Mouse (Mus musculus) gastrocnemius, postnatal 25 days (tissue): ENCODE measurements at regions not wholly inside any gene's neighbourhood (a gene's known extent, or its start where the extent isn't known, plus 50 kb on each side); places are given as distances from the start of the nearest gene placed in this dataset.

Experiments
- DNase-seq: peaks from one replicate; pipeline ENCODE4 v3.0.0; 2022

DNA sequence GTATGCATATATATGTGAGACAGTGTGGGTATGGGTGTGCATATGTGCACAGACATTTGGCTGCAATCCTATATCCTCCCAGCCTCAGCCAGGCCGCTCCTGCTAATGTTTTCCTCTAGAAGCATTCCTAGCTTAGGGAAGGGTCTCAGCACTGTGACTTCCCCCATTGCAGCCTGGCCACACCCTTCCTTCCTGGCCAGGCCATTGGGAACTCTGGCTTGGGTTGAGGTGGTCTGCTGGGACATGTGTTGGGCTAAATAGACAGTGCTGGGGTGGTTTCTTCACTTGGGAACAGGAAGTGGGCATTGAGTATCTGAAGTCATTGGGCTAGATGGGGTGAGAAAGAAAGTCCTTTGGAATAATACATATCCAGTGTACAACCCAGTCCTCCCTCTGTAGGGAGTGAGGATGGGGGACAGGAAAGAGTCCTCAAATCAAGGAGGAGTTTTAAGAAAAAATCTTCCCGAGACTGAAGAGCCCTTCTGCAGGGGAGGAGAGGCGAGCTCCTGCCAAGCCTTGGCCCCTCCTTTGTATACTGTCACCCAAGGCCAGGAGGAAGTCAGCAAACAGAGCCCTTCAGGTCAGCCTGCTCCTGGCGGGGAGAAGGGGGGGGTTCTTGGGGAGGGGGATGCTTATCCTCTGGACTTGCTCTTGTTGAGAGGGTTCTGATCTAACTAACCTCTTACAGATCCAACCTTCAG is 116.0 kb upstream of the Zmiz1 start:
- no peak for DNase-seq

- DNase-seq = no peak
Observed at GRCm38 (mm10) chr14:25345995-25346394, 113.0 kb upstream of the Zmiz1 start.

GRCm38 (mm10) chr14:25346813-25347610 is 112.0 kb upstream of the Zmiz1 start:
- DNase-seq = no peak

DNA sequence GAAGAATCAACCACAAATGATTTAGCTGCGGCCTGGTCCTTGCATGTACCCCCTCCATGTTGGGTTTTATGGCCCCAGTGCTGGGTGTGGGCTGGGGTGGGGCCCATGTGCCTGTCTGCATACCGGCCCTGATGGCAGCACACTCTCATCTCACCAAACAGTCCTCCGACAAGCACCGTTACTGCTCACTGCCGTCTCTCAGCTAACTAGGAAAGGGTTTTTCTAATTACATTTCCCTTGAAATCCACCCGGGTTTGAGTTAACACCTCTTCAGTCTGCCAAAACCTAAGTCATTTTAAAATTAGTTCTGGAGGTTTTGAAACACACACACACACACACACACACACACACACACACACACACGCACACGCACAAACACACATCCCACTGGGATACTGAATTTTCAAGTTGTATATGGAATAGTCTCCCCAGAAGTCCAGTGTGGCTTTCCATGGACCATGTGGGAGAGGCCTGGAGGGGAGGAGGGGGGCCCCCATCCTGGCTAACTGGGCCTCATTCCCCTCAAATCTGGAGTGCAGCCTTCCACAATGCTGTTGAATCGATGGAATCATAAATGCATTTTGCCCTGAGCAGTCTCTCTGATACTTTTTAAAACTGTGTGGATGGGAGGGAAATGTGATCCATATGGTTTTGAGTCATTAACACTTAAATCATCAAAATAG is 108.6 kb upstream of the Zmiz1 start:
- DNase-seq = no peak

- DNase-seq = peak; percentile 85
Observed at GRCm38 (mm10) chr14:25353804-25354203, 105.2 kb upstream of the Zmiz1 start.

GRCm38 (mm10) chr14:25354288-25354850 is 104.6 kb upstream of the Zmiz1 start:
- DNase-seq = no peak

DNA sequence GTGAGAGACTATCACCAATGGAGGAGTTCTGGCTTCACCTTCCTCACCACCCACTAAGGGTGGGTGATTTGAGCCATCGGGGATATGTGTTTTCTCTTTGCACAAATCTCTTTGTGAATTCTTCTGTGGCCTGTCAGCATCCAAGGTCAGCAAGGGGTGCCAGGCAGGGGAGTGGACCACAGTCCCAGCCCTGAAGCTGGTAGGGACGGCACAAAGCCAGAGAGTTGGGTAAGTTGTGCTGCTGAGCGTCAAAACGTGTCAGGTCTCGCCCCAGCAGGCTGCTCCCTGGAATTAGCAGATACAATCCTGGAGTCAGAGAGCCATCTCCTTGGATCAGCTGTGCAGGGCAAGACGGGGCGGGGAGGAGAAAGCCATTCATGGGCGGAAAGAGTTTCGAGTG is 101.2 kb upstream of the Zmiz1 start:
- no peak for DNase-seq

- DNase-seq = peak; percentile 78
Observed at GRCm38 (mm10) chr14:25359824-25360294, 99.1 kb upstream of the Zmiz1 start.

- DNase-seq = no peak
Observed at GRCm38 (mm10) chr14:25360726-25361125, 98.3 kb upstream of the Zmiz1 start.

DNA sequence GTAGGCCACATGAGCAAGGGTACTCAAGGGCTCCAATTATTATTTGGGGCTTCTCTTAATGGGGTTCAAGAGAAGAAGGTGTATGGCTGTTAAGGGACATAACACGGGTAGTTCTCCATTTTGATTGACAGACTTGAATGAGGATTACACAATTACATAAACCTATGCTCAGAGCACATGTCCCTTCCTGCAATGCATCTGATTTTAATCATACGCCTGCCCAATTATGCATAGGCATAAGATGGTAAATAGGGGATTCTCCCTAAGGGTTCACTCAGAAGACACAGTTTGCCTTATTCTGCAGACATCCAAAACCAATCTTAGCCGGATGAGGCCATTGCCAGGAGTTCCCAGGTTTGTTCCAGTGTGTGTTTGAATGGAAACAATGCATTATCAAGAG is 97.9 kb upstream of the Zmiz1 start:
- no peak for DNase-seq

DNA sequence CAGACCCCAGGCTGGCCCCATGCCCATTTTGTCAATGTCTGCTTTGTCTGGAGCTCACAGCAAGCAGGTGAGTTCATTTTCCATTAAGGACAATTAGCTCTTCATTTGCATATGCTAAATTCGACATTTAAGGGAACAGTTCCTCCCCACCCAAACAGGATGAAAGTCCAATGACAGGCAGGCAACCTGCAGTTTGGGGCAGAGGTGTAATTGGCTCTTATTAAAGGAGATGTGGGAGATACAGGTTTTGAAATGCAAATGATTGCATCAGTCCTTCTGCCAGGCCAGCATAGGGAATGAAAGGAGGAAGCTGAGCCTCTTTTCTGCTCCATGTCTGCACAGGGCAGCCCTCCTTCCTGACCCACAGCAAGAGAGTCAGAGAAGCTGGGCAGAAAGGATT is 96.2 kb upstream of the Zmiz1 start:
- no peak for DNase-seq

DNA sequence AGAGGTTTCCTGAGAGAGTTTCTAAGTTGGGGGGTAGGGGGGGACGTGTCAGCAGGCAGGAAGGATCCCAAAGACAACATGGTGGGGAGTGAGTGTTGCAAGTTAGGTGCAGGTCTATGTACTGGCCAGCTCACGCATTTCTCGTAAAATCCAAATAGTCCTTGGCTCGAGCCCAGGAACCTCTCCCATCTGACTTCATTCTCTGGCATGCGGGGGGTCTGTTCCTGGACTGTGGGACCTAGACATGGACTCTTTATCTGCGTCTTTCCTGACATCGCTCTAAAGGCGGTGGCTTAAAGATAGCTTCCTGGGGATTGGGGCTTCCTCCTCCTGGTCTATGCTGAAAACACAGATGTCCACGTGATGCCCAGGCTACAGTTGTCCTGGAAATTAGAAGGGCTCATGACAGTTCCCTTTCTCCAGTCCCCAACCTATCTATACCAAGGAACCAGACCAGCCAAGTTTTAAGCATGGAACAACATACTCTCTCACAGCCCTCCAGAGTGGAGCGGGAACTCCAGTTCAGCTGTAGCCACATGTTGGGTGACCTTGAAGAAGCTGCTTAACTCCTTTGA is 93.7 kb upstream of the Zmiz1 start:
- DNase-seq = peak; percentile 45

- DNase-seq = no peak
Observed at GRCm38 (mm10) chr14:25366009-25366408, 93.0 kb upstream of the Zmiz1 start.

DNA sequence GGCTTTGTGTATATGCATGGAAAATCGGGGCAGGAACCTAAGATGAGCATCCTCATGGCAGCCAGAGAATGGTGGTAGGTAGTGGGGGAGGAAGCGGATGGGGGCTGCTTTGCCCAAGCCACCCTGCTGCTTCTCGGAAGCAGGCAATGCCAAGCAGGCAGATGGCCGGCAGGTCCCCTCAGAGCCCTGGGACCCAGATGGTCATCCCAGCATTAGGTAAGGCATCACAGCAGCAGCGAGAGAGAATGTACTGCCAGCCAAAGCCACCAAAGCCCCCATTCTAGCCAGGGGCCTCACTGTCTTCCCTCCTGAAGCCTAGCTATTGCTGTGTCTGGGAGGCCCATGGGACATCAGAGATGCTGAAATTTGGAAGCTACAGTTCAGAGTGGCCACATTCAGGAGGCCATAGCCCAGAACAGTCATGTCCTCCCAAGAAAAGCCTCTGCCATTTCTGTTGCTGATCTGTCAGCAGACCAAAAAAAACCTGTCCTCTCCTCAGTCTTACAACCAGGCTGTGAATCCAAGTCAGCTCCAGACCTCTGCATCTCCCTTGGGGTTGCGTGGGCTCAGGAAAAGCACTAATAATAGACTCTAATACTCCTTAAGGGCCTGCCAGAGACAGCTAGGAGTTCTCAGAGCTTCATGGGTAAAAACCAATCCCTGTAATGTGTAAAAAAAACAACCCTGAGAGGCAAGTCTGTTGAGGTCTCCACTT is 88.5 kb upstream of the Zmiz1 start:
- DNase-seq = no peak

DNA sequence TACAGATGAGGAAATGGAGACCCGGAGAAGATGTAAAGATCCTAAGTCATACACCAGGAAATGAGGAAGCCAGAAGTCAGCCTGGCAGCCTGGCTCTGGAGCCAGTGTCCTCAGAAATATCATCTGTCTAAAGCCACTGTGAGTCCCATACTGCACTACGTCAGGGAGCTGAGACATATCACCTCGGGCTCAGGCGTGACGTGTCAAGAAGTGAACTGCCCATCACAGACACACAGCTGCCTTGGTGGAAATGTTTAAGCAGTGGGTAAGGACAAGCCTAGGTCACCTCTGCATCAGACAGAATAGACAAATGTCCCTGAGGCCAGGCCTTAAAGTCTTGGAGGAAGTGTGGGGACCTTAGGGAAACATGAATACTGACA is 88.0 kb upstream of the Zmiz1 start:
- DNase-seq = no peak

DNA sequence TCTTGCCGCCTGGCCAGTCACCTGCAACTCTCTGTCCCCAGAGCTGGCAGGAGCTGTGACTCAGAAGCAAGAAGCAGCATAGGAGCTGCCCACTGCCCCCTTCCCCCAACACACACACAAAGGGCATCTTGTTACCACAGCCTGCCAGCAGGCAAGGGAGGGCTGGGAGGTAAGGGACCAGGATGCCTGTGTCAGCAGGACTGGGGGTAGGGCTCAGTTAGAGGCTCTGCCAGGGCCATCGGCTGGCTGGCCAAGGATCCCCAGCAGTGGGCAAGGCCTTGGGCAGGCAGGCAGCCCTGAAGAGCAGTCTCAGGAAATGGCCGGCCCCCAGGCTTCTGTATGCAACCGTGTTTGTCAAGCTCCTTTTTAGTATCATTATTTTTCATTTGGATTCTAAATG is 87.3 kb upstream of the Zmiz1 start:
- peak; percentile 87 for DNase-seq

GRCm38 (mm10) chr14:25372581-25372980 is 86.4 kb upstream of the Zmiz1 start:
- no peak for DNase-seq

DNA sequence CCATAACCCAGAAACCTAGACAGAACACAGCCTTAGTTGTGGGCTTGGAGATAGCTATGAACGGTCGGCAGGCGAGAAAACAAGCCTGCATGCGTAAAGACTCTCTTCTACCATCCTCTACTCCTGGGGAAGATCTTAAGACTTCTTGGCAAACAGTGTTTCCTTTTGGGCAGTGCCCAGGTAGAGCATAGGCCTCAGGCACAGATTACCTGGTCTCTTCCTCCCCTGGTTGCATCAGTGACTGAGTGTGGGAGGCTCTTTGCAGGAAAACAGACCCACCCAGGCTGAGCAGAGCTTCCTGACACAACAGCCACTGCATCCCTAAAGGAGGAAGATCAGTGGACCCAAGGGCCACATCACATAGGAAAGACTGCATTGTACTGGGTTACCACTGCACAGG is 85.8 kb upstream of the Zmiz1 start:
- DNase-seq = no peak

DNA sequence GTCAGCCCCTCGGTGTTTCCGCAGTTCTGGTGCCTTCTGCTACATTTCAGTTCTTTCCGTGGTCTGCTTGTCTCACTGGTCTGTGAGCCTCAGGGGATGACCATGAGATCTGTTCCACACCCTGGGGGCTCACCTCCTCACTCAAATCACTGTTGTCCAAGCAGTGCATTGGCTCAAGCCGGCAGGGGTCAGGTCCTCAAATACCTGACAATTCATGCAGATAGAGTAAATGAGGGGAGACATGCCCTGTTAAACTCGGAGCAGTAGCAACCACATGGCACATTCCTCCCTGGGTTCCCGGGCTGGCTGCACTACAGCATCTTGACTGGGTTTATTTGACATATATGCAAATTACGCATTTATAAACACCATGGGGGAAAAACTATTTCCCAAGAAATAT is 84.0 kb upstream of the Zmiz1 start:
- DNase-seq = no peak

DNA sequence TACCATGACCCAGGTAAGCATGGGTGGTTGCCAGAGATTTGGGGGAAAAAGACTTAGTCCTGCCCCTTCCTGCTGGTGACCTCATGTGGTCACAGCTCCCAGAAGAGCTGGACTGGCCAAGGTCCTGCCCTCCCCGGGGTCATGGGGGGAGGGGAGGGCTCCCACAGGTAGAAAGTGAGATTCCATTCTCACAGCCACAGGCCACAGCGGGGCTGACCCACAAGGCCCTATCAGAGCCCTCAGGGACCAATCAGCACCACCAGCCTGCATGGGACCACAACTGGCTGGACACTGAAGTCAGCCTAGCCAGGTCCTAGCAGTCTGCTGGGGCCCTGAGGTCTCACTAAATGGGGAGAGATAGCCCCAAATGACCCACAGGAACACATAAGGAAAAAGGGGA is 81.9 kb upstream of the Zmiz1 start:
- no peak for DNase-seq

- no peak for DNase-seq
Observed at GRCm38 (mm10) chr14:25377554-25377899, 81.5 kb upstream of the Zmiz1 start.
